Mouse (Mus musculus) central nervous system, embryonic 18 days (tissue): ENCODE results near the gene Olfr1381. TPM values are rescaled to one million over a fixed set of nuclear protein-coding genes. Genes with fewer than 3 reads are reported as not detected.

Experiments used
- polyA plus RNA-seq: library from polyadenylated mRNA; depleted of rRNA; stranded (reverse); fragments of >200 nt; gene quantifications from 2 replicates; pipeline ENCODE4 v1.2.3, GENCODE M21; 2012; rRNA removed

Gene Olfr1381
- not detected in 2 replicates for polyA plus RNA-seq

DNA sequence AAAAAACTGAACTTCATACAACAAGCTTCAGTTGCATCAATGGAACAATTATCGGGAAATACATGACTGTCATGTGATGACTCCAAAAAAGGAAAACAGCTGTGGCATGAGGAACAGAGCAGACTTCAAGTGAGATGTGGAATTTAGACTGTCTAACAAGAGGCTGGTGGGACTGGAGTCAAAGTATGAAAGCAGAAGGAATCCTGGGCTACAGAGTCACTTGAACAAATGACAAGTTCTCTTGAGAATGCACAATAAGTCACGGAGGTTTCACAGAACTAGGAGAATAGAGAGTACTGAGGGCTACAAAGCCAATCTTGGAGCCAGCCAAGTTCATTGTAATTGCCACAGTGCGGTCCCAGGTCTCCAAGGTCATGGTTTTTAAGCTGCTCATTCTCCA is at the start of gene Olfr1381:
Gene Olfr1381 (plus strand): TSS at position 301 of the 400 bp plus-strand sequence.

DNA sequence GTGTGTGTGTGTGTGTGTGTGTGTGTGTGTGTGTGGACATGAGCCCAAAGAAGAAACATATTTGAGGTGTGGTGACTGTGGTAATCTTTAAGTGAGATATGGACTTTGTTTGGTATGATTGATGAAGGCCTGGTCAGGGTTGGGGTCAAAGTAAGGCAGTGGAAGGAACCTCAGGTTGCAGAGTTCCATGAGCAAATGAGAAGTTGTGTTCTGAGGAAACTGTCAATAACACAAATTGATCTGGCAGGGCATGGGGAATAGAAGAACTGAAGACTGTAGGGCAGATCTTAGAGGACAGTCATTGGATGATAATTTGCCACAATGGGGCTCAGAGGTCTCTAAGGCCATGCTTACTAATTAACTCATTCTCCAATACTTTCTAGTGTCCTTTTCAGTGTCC is 23.9 kb upstream of the Olfr1381 start, which contains the start of gene Olfr1383:
Gene Olfr1383 (plus strand): TSS at position 301 of the 400 bp plus-strand sequence.

DNA sequence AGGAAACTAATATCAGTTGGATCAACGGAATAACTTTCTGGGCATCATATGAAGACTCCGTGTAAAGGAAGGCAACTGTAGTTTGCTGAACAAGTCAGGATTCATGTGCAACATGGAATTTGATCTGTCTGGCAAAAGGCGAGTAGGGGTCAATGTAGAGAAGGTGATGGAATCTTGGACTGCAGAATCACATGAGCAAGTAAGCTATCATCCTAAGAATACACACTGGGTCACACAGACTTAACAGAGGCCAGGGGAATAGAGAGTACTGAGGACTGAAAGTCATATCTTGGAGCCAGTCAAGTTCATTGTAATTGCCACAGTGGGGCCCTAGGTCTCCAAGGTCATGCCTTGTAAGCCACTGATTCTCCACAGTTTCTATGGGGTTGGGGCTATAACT is 15.3 kb upstream of the Olfr1381 start, which contains the start of gene Olfr1382:
Gene Olfr1382 (plus strand): TSS at position 301 of the 400 bp plus-strand sequence.

DNA sequence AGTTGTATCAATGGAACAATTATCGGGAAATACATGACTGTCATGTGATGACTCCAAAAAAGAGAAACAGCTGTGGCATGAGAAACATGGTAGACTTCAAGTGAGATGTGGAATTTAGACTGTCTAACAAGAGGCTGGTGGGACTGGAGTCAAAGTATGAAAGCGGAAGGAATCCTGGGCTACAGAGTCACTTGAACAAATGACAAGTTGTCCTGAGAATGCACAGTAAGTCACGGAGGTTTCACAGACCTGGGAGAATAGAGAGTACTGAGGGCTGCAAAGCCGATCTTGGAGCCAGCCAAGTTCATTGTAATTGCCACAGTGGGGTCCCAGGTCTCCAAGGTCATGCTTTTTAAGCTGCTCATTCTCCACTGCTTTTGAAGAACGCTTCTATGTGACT is 13.3 kb downstream of the Olfr1381 start, which contains the start of gene Olfr1380:
Gene Olfr1380 (plus strand): TSS at position 301 of the 400 bp plus-strand sequence.

Other genes with a start within 250 kb of the Olfr1381 start
- not detected in 2 replicates for gene Olfr10, start 238.7 kb upstream of the Olfr1381 start, polyA plus RNA-seq
- not detected in 2 replicates for gene Olfr1391, start 220.7 kb upstream of the Olfr1381 start, polyA plus RNA-seq
- not detected in 2 replicates for gene Olfr1390, start 208.3 kb upstream of the Olfr1381 start, polyA plus RNA-seq
- gene Olfr1389, start 120.4 kb upstream of the Olfr1381 start, polyA plus RNA-seq: 0.03 TPM in 1 of 2 replicates, not detected in the other
- 0.15 and 0.16 TPM in 2 replicates for gene Olfr1388, start 106.8 kb upstream of the Olfr1381 start, polyA plus RNA-seq
- gene Olfr1387, start 88.1 kb upstream of the Olfr1381 start, polyA plus RNA-seq: not detected in 2 replicates
- gene Olfr1386, start 78.4 kb upstream of the Olfr1381 start, polyA plus RNA-seq: not detected in 2 replicates
- not detected in 2 replicates for gene Olfr1385, start 54.4 kb upstream of the Olfr1381 start, polyA plus RNA-seq
- gene Olfr1384, start 36.7 kb upstream of the Olfr1381 start, polyA plus RNA-seq: not detected in 2 replicates
- gene Olfr1383, start 23.8 kb upstream of the Olfr1381 start, polyA plus RNA-seq: not detected in 2 replicates
- gene Olfr1382, start 15.2 kb upstream of the Olfr1381 start, polyA plus RNA-seq: not detected in 2 replicates
- not detected in 2 replicates for gene Olfr1380, start 13.4 kb downstream of the Olfr1381 start, polyA plus RNA-seq
- 1.7 and 2.0 TPM in 2 replicates for gene Flt4, start 65.8 kb downstream of the Olfr1381 start, polyA plus RNA-seq
- 0.36 and 0.39 TPM in 2 replicates for gene Scgb3a1, start 120.2 kb downstream of the Olfr1381 start, polyA plus RNA-seq
- gene Cnot6, start 169.3 kb downstream of the Olfr1381 start, polyA plus RNA-seq: 58.2 and 60.1 TPM in 2 replicates